Mouse (Mus musculus) forebrain, postnatal 0 days (tissue): ENCODE measurements at regions not wholly inside any gene's neighbourhood (a gene's known extent, or its start where the extent isn't known, plus 50 kb on each side); places are given as distances from the start of the nearest gene placed in this dataset.

ENCODE experiments used
- ATAC-seq: fragments of 200-750 bp; cut with Nextera tagmentation; 2 replicates; pipeline ENCODE4 v1.8.0; 2017; ENCODE audit warnings: mild to moderate bottlenecking, moderate library complexity
- DNase-seq: peaks from one replicate; pipeline ENCODE4 v3.0.0-alpha.2; 2015
- H3K27ac ChIP-seq: fragments of 300-500 bp; sonication (generic); 2 replicates; pipeline ENCODE4 v1.5.1; 2014; ENCODE audit warnings: low read depth, mild to moderate bottlenecking, antibody characterized with exemption, low read length, moderate library complexity, mixed read lengths
- H3K27me3 ChIP-seq: fragments of 300-500 bp; sonication (generic); 2 replicates; pipeline ENCODE4 v1.6.1; 2014; ENCODE audit warnings: mild to moderate bottlenecking, low read length, mixed read lengths; ENCODE audit not compliant: insufficient read depth
- H3K36me3 ChIP-seq: fragments of 300-500 bp; sonication (generic); 2 replicates; pipeline ENCODE4 v1.6.1; 2014; ENCODE audit warnings: mild to moderate bottlenecking, moderate library complexity; ENCODE audit not compliant: insufficient read depth
- H3K4me1 ChIP-seq: fragments of 300-500 bp; sonication (generic); 2 replicates; pipeline ENCODE4 v1.6.1; 2014; ENCODE audit warnings: antibody characterized with exemption; ENCODE audit not compliant: insufficient read depth
- H3K4me2 ChIP-seq: fragments of 300-500 bp; sonication (generic); 2 replicates; pipeline ENCODE4 v1.6.1; 2014; ENCODE audit warnings: low read depth, mild to moderate bottlenecking, moderate library complexity
- H3K4me3 ChIP-seq: fragments of 300-500 bp; sonication (generic); 2 replicates; pipeline ENCODE4 v1.5.1; 2014; ENCODE audit warnings: low read depth, low read length, mixed read lengths
- H3K9ac ChIP-seq: fragments of 300-500 bp; sonication (generic); 2 replicates; pipeline ENCODE4 v1.6.1; 2014; ENCODE audit warnings: mild to moderate bottlenecking
- H3K9me3 ChIP-seq: fragments of 300-500 bp; sonication (generic); 2 replicates; pipeline ENCODE4 v1.6.1; 2016; ENCODE audit warnings: low read length
- CTCF ChIP-seq: sonication (generic); IDR thresholded peaks from 2 replicates; pipeline ENCODE4 v1.5.1; 2016; ENCODE audit warnings: antibody characterized with exemption, control low read depth, low read depth
- WGBS: fragments of 180-500 bp; shearing (Covaris S2); extraction: QIAGEN DNeasy Blood & Tissue Kit; methylation state at CpG from one replicate; pipeline ENCODE4 v1.1.7; 2014; 5-methylcytosine and 5-hydroxymethylcytosine counted together

DNA sequence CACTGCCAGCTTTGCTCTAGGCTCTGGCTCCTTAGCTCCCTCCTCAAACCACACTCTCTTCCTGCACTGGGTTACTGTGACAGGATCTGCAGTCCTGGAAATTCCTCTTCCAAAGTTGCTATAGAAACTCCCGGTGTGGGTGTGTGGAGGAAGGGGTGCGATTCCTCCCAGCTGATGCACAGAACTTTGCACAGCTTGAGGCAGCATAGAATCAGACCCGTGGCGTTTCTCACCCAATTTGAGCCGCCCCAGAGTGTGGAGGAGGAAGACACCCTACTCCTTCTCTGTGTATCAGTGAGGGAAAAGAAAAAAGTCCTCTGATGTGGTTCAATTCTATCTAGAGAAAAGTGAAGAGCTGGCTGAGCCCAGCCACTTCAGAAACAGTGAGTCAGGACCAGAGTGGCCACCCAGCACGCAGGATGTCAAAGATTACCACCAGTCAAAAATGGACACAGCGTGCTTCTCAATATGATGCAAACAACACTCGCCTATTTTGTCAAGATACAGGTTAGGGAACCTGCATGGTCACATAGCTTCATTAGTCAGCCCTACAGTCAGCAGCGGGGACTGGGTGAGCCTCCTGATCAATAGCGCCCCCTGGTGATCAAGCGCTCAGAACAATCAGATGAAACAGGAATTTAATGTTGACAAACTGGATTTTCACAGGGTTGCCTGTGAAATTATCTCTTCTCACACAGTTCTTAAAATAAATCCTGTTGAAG is 98.7 kb upstream of the Otud7a start:
- TF ChIP-seq CTCF: peak; percentile 67
- peak; percentile 89 for ATAC-seq

DNA sequence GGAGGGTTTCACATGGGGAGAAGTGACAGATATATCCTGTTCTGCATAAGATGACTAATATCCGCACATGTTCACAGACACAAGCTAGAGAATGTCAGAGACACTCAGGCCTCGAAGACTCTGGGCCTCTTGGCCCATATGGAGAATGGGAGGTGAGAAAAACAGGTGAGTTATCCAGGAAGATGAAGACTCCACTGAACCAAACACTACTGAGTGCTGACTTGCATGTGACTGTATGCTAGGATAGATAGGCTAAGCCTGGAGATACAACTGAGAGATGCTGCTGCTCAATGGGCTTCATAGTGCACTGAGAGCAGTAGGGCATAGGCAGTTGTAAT is 98.2 kb upstream of the Otud7a start:
- Histone ChIP-seq H3K4me3 (no peak overlapping the region), H3K9me3 (no peaks in the 10 kb centered on the region), H3K27me3 (no peaks in the 10 kb centered on the region), H3K4me2 (no peak overlapping the region), H3K9ac (no peak overlapping the region), H3K27ac (no peak overlapping the region), H3K36me3 (no peaks in the 10 kb centered on the region), H3K4me1 (no peaks in the 10 kb centered on the region; the same call in 1 of the 2 replicates)
- 89% methylated on average over 2 of the region's 2 CpGs for WGBS
- ATAC-seq (peak; percentile 51; the same call in 1 of the 2 replicates), DNase-seq (peak; percentile 1)
- TF ChIP-seq CTCF: no peak

More for the DNA sequence above, 98.7 kb upstream of the Otud7a start:
- DNase-seq: peak; percentile 74
- H3K9me3 ChIP-seq: no peaks in the 10 kb centered on the region
- H3K4me3 ChIP-seq: no peak overlapping the region
- no peaks in the 10 kb centered on the region for H3K36me3 ChIP-seq
- H3K4me2 ChIP-seq: no peak overlapping the region
- H3K4me1 ChIP-seq: no peaks in the 10 kb centered on the region; the same call in 1 of the 2 replicates
- H3K27ac ChIP-seq: no peak overlapping the region; the same call in 1 of the 2 replicates
- 28% methylated on average over 11 of the region's 11 CpGs for whole genome bisulfite sequencing
- no peak overlapping the region for H3K9ac ChIP-seq
- H3K27me3 ChIP-seq: no peaks in the 10 kb centered on the region
